Mouse (Mus musculus) cortical plate, adult 2 months (tissue): ENCODE measurements around the gene Camsap1.

ENCODE experiments used
- CTCF ChIP-seq: fragments of 200-500 bp; IDR thresholded peaks from 2 replicates; pipeline ENCODE4 v1.5.1; 2011; ENCODE audit warnings: mild to moderate bottlenecking, control low read depth, low read length; ENCODE audit not compliant: insufficient read depth; ENCODE audit errors: extremely low read depth
- POLR2A ChIP-seq: fragments of 200-500 bp; IDR thresholded peaks from 2 replicates; pipeline ENCODE4 v1.6.1; 2011; ENCODE audit warnings: mild to moderate bottlenecking, low read length, control low read depth; ENCODE audit not compliant: insufficient read depth; ENCODE audit errors: extremely low read depth

DNA sequence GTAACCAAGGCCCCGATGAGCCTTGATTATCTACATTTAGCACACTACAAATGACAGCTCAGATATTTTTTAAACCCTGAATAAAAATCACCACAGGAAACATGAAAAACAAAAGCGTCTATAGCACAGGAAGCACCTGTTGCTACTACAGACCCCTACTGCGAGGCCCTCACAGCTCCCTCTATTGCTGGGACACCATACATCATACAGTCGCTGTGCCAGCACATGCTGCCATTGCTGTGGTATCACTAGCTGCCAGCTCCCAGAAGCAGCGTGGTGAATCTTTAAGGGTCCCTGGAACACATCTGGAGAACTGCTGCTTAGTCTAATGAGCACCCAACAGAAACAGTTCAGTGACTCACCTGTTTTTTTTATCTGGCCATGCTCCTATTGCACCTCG is 42.6 kb downstream of the Camsap1 start:
- no peak for TF ChIP-seq CTCF
- TF ChIP-seq POLR2A, result no peak
